Mouse (Mus musculus): ENCODE measurements around the gene Tmem221. TPM values are rescaled to one million over a fixed set of nuclear protein-coding genes. Genes with fewer than 3 reads are reported as not detected.

The Tmem221 gene
- polyA plus RNA-seq, 1 experiment from 2014 or later = 0.23 TPM

GRCm38 (mm10) chr8:71504349-71504748 is 54.3 kb downstream of the Tmem221 start:
- H3K27me3 ChIP-seq = peaks cover 39% of the 10 kb centered on the region

More at GRCm38 (mm10) chr8:71504349-71504748, 54.3 kb downstream of the Tmem221 start:
- Histone ChIP-seq H3K4me3 (no peak overlapping the region), H3K9me3 (no peaks in the 10 kb centered on the region), H3K9ac (no peak overlapping the region), H3K27ac (no peak overlapping the region), H3K36me3 (no peaks in the 10 kb centered on the region), H3K4me1 (peaks cover under 1% of the 10 kb centered on the region; the same call in 1 of the 2 replicates), H3K4me2 (replicated peaks) (no peak overlapping the region)
- no peak for ATAC-seq (ENCODE audit: insufficient number of reproducible peaks, insufficient read depth, low FRiP score, low TSS enrichment)
- 91% methylated on average over 4 of the region's 4 CpGs for WGBS

Other genes starting within 250 kb of the Tmem221 start
- gene Use1, start 192.0 kb downstream of the Tmem221 start, polyA plus RNA-seq (2016; fragmentation: Nextera tagmentation; extraction: Ambion mirVana) = 85.4 and 89.2 TPM in 2 replicates
- 5.4 and 5.6 TPM in 2 replicates for gene Ocel1, start 187.6 kb downstream of the Tmem221 start, polyA plus RNA-seq (2016; fragmentation: Nextera tagmentation; extraction: Ambion mirVana)
- gene Nr2f6, start 176.9 kb downstream of the Tmem221 start, polyA plus RNA-seq (2016; fragmentation: Nextera tagmentation; extraction: Ambion mirVana) = 71.0 and 72.7 TPM in 2 replicates
- 8.6 and 8.9 TPM in 2 replicates for gene Ushbp1, start 163.1 kb downstream of the Tmem221 start, polyA plus RNA-seq (2016; fragmentation: Nextera tagmentation; extraction: Ambion mirVana)
- 99.6 and 103 TPM in 2 replicates for gene Babam1, start 162.0 kb downstream of the Tmem221 start, polyA plus RNA-seq (2016; fragmentation: Nextera tagmentation; extraction: Ambion mirVana)
- 40.5 and 42.7 TPM in 2 replicates for gene Ankle1, start 152.9 kb downstream of the Tmem221 start, polyA plus RNA-seq (2016; fragmentation: Nextera tagmentation; extraction: Ambion mirVana)
- gene Abhd8, start 95.2 kb downstream of the Tmem221 start, polyA plus RNA-seq (2016; fragmentation: Nextera tagmentation; extraction: Ambion mirVana) = 89.4 and 92.7 TPM in 2 replicates
- 169 TPM in 2 replicates for gene Mrpl34, start 93.9 kb downstream of the Tmem221 start, polyA plus RNA-seq (2016; fragmentation: Nextera tagmentation; extraction: Ambion mirVana)
- 108 and 117 TPM in 2 replicates for gene Dda1, start 89.7 kb downstream of the Tmem221 start, polyA plus RNA-seq (2016; fragmentation: Nextera tagmentation; extraction: Ambion mirVana)
- 9.6 and 10.7 TPM in 2 replicates for gene Ano8, start 72.9 kb downstream of the Tmem221 start, polyA plus RNA-seq (2016; fragmentation: Nextera tagmentation; extraction: Ambion mirVana)
- gene Gtpbp3, start 70.8 kb downstream of the Tmem221 start, polyA plus RNA-seq (2016; fragmentation: Nextera tagmentation; extraction: Ambion mirVana) = 23.0 and 25.0 TPM in 2 replicates
- 62.2 and 64.4 TPM in 2 replicates for gene Plvap, start 47.1 kb downstream of the Tmem221 start, polyA plus RNA-seq (2016; fragmentation: Nextera tagmentation; extraction: Ambion mirVana)
- 0.48 and 0.49 TPM in 2 replicates for gene Ccdc194, start 33.2 kb downstream of the Tmem221 start, polyA plus RNA-seq (2016; fragmentation: Nextera tagmentation; extraction: Ambion mirVana)
- 11.2 and 12.8 TPM in 2 replicates for gene Bst2, start 21.4 kb downstream of the Tmem221 start, polyA plus RNA-seq (2016; fragmentation: Nextera tagmentation; extraction: Ambion mirVana)
- gene Mvb12a, start 15.9 kb downstream of the Tmem221 start, polyA plus RNA-seq (2016; fragmentation: Nextera tagmentation; extraction: Ambion mirVana) = 69.0 and 72.6 TPM in 2 replicates
- gene Nxnl1, start 7.7 kb upstream of the Tmem221 start, polyA plus RNA-seq (2016; fragmentation: Nextera tagmentation; extraction: Ambion mirVana) = not detected in 2 replicates
- gene Slc27a1, start 10.0 kb upstream of the Tmem221 start, polyA plus RNA-seq (2016; fragmentation: Nextera tagmentation; extraction: Ambion mirVana) = 48.4 and 48.6 TPM in 2 replicates
- gene Pgls, start 33.3 kb upstream of the Tmem221 start, polyA plus RNA-seq (2016; fragmentation: Nextera tagmentation; extraction: Ambion mirVana) = 230 and 236 TPM in 2 replicates
- 4.5 and 6.2 TPM in 2 replicates for gene Fam129c, start 38.8 kb upstream of the Tmem221 start, polyA plus RNA-seq (2016; fragmentation: Nextera tagmentation; extraction: Ambion mirVana)
- gene Colgalt1, start 52.1 kb upstream of the Tmem221 start, polyA plus RNA-seq (2016; fragmentation: Nextera tagmentation; extraction: Ambion mirVana) = 72.7 and 72.8 TPM in 2 replicates
- gene Unc13a, start 112.9 kb upstream of the Tmem221 start, polyA plus RNA-seq (2016; fragmentation: Nextera tagmentation; extraction: Ambion mirVana) = 1.9 and 2.8 TPM in 2 replicates
- gene Jak3, start 117.4 kb upstream of the Tmem221 start, polyA plus RNA-seq (2016; fragmentation: Nextera tagmentation; extraction: Ambion mirVana) = 3.4 and 4.5 TPM in 2 replicates
- gene Insl3, start 130.3 kb upstream of the Tmem221 start, polyA plus RNA-seq (2016; fragmentation: Nextera tagmentation; extraction: Ambion mirVana) = 0.39 and 0.50 TPM in 2 replicates
- gene B3gnt3, start 142.9 kb upstream of the Tmem221 start, polyA plus RNA-seq (2016; fragmentation: Nextera tagmentation; extraction: Ambion mirVana) = 0.64 and 0.67 TPM in 2 replicates
- 7.4 and 8.3 TPM in 2 replicates for gene Fcho1, start 166.8 kb upstream of the Tmem221 start, polyA plus RNA-seq (2016; fragmentation: Nextera tagmentation; extraction: Ambion mirVana)